8 mouse cellular contexts compared by ENCODE assay signal in genomic region chr2:75636261-75637054, GRCm38 (mm10). TPM values are rescaled to one million over a fixed set of nuclear protein-coding genes. Genes with fewer than 3 reads are reported as not detected.
A peak's percentile ranks its signal among the peaks of the same experiment; 100 is the strongest.
DNase-seq lines count a peak whose midpoint lies in the region; ATAC-seq and TF ChIP-seq lines count a peak whose summit lies in the region.

No protein-coding gene starts in this region.

- H3K36me3 ChIP-seq in kidney, embryonic 16.5 days (ENCODE audit: insufficient read depth, low read length) = no peaks in the 10 kb centered on the region
- H3K36me3 ChIP-seq in myocyte (ENCODE audit: control insufficient read depth, insufficient read depth) = no peaks in the 10 kb centered on the region

- no peak overlapping the region for H3K4me3 ChIP-seq in kidney, embryonic 16.5 days (ENCODE audit: low read length)
- no peak overlapping the region for H3K4me3 ChIP-seq in myocyte

- no peaks in the 10 kb centered on the region for H3K9me3 ChIP-seq in kidney, embryonic 16.5 days (ENCODE audit: low read length)

- H3ac ChIP-seq in myocyte (ENCODE audit: control insufficient read depth, insufficient read length) = no peak overlapping the region

- no peaks in the 10 kb centered on the region for H3K79me2 ChIP-seq in myocyte (ENCODE audit: control insufficient read depth, insufficient read depth)

- H3K4me1 ChIP-seq in kidney, embryonic 16.5 days (ENCODE audit: insufficient read depth, low read length) = peaks cover 9% of the 10 kb centered on the region; the same call in 1 of the 2 replicates

- intact Hi-C loops in heart, postnatal 25 days (cut with DNase I) = no loop called here

- no peak overlapping the region for H3K9ac ChIP-seq in kidney, embryonic 16.5 days (replicated peaks; ENCODE audit: low read length)

- no peak for ATAC-seq in kidney, embryonic 16.5 days (ENCODE audit: low FRiP score, low TSS enrichment)
- no peak for ATAC-seq in frontal cortex, adult (ENCODE audit: low TSS enrichment)

- 62% methylated on average over 6 of the region's 6 CpGs for WGBS in kidney, embryonic 16.5 days

- H3K4me2 ChIP-seq in kidney, embryonic 16.5 days (replicated peaks; ENCODE audit: low read depth, low read length) = no peak overlapping the region
- H3K4me2 ChIP-seq in myocyte (ENCODE audit: low read depth) = no peak overlapping the region

- TF ChIP-seq POLR2A in myocyte (IDR thresholded peaks at IDR 0.05; ENCODE audit: insufficient read length, low read depth) = no peak

- H3K27ac ChIP-seq in kidney, embryonic 16.5 days (ENCODE audit: low read length) = peak overlapping the region; percentile 58

- H3K27me3 ChIP-seq in kidney, embryonic 16.5 days (ENCODE audit: insufficient read depth, low read length) = no peaks in the 10 kb centered on the region
- H3K27me3 ChIP-seq in myocyte (ENCODE audit: control insufficient read depth, insufficient read depth, insufficient read length) = no peaks in the 10 kb centered on the region

- peak; percentile 29 to 49 for DNase-seq in heart, adult 18-20 months
- no peak for DNase-seq in heart, postnatal 25 days (ENCODE audit: low spot score)
- peak; percentile 41 for DNase-seq in R1 (ENCODE audit: low read depth, low spot score)
- DNase-seq in layer of hippocampus, postnatal 10 days (ENCODE audit: low spot score in 2 of 2) = no peak
- DNase-seq in urinary bladder, adult 18-20 months (ENCODE audit: low spot score in 2 of 2) = no peak

TF ChIP-seq in myocyte, 11 proteins besides CTCF, POLR2A, EP300 and RAD21:
- TF ChIP-seq REST (IDR thresholded peaks at IDR 0.05; ENCODE audit: insufficient read depth, insufficient read length) (no peak), MYOD1 (IDR thresholded peaks at IDR 0.05; ENCODE audit: control insufficient read depth in 1 of 3, insufficient read length in 2 of 3, low read depth in 2 of 3) (peak in 2 of 3 experiments; percentile 62 to 69), MYOG (IDR thresholded peaks at IDR 0.05; ENCODE audit: control insufficient read depth in 1 of 3, insufficient read depth in 1 of 3, insufficient read length in 2 of 3, low read depth in 2 of 3) (peak in 2 of 3 experiments; percentile 62 to 84)
TF ChIP-seq in myocyte: peak in this region for 2.

RNA-seq across cellular contexts. Expression of gene Hnrnpa3, which starts 22.6 kb away (rescaled TPM):
- 100 to 1,000 TPM; 157 to 174 TPM for total RNA-seq in heart, adult 18-20 months (2021)
- total RNA-seq in heart, postnatal 25 days (2021) = 100 to 1,000 TPM; 159 to 193 TPM
- 281 and 293 TPM in 2 replicates for polyA plus RNA-seq in kidney, embryonic 16.5 days (2015; fragmentation: Nextera tagmentation; extraction: Ambion mirVana)
- 193 TPM for polyA plus RNA-seq in myocyte (2012; fragmentation: generic; extraction: Trizol)
- total RNA-seq in layer of hippocampus, postnatal 10 days (2021) = 100 to 1,000 TPM; 380 to 423 TPM

Comparison
In these comparisons a context has a peak if more than half of its experiments do, and no peak if none do; other contexts are left out.
1. DNase-seq: peak in heart, adult 18-20 months (2 of 2) and R1 (single experiment); none in heart, postnatal 25 days (single experiment), layer of hippocampus, postnatal 10 days (0 of 2) and urinary bladder, adult 18-20 months (0 of 2).